Mouse (Mus musculus): Measurements from ENCODE around the gene Tnfaip1.

DNA sequence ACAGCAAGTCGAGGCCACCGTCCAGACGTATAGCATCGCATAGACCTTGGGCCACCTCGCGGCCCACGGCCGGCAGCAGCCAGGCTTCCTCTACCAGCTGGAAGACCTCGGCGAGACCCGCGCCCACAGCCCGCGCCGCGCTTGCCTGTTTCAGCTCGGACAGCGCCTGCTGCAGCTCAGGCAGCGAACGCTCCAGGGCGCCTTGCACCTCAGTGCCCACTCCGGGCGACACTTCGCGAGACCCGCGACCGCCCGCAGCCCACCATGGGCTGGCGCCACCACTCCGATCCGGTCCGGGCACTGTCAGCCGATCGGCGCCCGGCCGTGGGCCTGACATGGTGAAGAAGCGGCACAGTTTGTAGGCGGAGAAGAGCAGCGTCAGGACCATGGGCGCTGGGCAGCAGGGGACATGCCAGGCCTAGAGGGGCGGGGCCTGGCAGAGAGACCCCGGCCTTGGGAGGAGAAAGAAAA is 39.0 kb downstream of the Tnfaip1 start:
- TF ChIP-seq CTCF (IDR thresholded peaks at IDR 0.05; ENCODE audit: low read depth): no peak
- no peak for TF ChIP-seq EP300 (IDR thresholded peaks at IDR 0.05; ENCODE audit: low read depth)
